Mouse (Mus musculus) monocyte, adult 5-6 weeks (primary cell): ENCODE data around the gene Rpl10a. TPM values are rescaled to one million over a fixed set of nuclear protein-coding genes. Genes with fewer than 3 reads are reported as not detected.
"Not testable (repeated sequence)": the region's sequence is repeated elsewhere in the genome, so short reads cannot be mapped to it uniquely, and the experiment has no call there.

ENCODE experiments used
- ATAC-seq: fragments of 153-309, 156-312 bp; replicated peaks from 2 replicates; pipeline ENCODE4 v1.8.0; 2017; ENCODE audit warnings: mild to moderate bottlenecking; ENCODE audit not compliant: low TSS enrichment, insufficient number of reproducible peaks, severe bottlenecking, poor library complexity, low FRiP score
- total RNA-seq: library from RNA; stranded (forward); fragments of 200-1000, 200-491, 200-594 nt; gene quantifications from 3 replicates; pipeline ENCODE4 v1.2.3, GENCODE M21; 2017

The Rpl10a gene
- total RNA-seq, 1 experiment from 2014 or later, result 363 TPM

DNA sequence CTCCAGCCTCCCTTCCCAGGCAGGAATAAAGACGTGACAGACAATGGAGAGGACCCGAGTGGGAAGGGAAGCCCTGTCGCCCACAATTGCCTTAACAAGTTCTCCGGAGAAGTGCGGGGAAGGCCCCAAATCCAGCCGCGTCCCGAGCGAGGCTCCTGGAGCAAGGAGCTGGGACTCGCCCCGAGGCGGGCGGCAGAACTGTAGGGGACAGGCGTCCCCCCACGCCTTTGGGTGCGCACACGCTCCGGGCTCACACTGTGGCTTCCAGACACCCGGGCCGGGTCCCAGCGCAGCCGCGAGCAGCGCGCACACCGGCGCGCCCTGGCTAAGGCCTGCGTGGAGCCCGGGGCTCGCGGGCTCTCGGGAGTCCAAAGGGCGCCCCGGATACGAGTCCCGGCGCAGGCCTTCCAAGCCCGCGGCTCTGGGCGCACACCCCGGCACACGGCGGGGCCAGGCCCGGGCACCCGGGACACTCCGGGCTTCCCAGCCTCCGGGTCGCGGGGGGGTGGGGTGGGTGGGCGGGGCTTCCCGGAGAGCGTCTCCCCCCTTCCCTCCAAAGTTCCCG is 21.7 kb downstream of the Rpl10a start:
- ATAC-seq, result no peak

- ATAC-seq, result no peak
Measured at GRCm38 (mm10) chr17:28350466-28351352, 22.4 kb downstream of the Rpl10a start, which contains the start of gene Tead3. Tead3 (minus strand) TSS chr17:28350817.

DNA sequence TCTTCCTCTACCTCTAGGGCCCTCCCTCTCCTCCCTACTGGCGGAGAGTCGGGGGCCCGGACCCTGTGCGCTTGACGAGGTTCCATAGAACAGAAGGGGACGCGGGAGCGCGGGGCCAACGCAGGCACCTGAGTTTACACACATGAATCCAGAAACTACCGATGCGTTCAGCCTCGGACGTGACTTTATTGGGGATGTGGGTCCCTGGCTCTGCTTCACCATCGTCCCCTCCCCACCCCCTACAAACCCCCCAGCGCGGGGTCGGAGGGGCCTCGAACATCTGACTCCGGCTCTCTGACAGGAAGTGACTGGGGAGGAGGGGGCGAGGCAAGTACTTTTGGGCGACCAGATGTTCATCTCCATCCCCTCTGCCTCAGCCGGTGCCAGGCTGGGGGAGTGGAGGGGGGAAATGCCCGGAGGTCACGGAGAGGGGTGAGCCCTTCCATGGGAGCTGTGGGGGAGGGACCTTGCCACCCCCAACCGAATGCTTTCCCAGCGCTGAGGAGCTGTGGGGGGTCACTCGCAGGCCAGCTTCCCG is 23.2 kb downstream of the Rpl10a start:
- ATAC-seq, result no peak

DNA sequence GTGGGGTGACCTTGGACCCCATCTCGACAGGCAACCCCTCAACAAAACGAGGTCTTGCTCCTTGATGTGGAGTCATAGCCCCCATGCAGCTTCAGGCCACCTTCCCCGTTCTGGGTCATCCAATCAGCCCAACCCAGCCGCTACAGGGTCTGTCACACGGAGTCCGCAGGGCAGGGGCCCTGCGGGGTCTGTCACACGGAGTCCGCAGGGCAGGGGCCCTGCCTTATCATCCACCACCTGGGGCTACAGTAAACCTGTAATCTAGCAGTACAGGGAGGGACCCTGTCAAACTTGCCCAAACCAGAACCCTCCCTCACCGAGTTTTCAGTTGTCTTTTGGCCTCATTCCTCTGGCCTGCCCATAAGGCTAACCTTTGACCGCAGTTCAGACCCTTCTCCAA is 23.7 kb downstream of the Rpl10a start:
- ATAC-seq, result no peak

- no peak for ATAC-seq
Measured at GRCm38 (mm10) chr17:28355871-28356270, 27.6 kb downstream of the Rpl10a start.

GRCm38 (mm10) chr17:28358576-28359261 is 30.4 kb downstream of the Rpl10a start:
- not testable (repeated sequence) for ATAC-seq

GRCm38 (mm10) chr17:28360531-28361277 is 32.4 kb downstream of the Rpl10a start:
- no peak for ATAC-seq

GRCm38 (mm10) chr17:28361921-28362652 is 33.8 kb downstream of the Rpl10a start:
- no peak for ATAC-seq

DNA sequence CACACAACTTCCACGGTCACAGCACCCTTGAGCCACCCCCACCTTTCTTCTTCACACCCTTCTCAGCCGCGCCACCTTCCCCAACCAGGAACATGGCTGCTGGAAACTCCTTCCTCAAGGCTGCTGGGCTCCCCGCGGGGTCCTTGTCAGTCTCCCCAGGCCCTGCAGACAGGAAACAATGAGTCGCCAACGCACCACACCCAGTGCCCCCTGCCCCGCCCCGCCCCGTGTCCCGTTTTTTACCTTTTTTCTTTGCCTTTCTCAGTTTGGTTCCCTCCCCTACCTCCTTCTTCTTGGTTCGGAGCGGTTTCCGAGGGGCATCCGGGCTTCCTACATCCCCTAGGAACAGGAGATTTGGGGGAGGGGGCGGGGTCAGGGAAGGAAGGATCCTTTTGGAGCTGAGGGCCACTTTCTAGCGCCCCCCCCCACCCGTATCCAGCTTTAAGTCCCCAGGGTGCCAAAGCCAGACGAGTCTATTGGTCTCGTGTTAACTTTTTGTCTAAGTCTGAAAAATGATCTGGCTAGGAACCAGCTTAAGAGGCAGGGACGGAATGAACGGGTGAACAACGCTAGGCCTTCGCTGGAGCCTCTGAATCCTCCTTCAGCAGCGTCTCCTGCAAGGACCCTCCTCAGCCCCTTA is 34.5 kb downstream of the Rpl10a start:
- ATAC-seq, result no peak

DNA sequence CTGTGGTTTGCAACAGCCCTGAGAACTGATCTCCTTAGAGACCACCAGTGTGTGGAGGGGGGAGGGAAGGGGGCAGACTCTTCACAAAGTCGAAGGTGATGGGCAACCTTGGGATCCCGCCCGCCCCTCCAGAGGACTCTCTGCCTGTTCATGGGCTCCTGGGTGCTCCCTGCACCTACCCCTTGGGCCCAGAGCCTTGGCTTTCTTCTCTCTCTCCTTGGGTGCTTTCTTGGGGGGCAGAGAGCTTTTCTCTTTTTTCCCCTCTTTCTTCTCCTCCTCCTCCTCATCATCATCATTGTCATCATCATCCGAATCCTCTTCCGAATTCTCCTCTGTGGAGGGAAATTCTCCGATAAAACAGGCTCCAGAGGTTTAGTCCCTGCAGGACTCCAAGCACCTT is 35.2 kb downstream of the Rpl10a start:
- ATAC-seq, result no peak

- no peak for ATAC-seq
Measured at GRCm38 (mm10) chr17:28365122-28365521, 36.9 kb downstream of the Rpl10a start, which contains the start of gene Tulp1. Tulp1 (minus strand) TSS chr17:28365222.

- ATAC-seq, result peak; percentile 75
Measured at GRCm38 (mm10) chr17:28368449-28368848, 40.2 kb downstream of the Rpl10a start.

- ATAC-seq, result no peak
Measured at GRCm38 (mm10) chr17:28369056-28369455, 40.8 kb downstream of the Rpl10a start.

- no peak for ATAC-seq
Measured at GRCm38 (mm10) chr17:28371286-28371685, 43.0 kb downstream of the Rpl10a start.

GRCm38 (mm10) chr17:28371941-28372340 is 43.7 kb downstream of the Rpl10a start:
- ATAC-seq, result no peak

- ATAC-seq, result peak; percentile 72; the same call in 1 of the 2 replicates
Measured at GRCm38 (mm10) chr17:28373821-28374220, 45.5 kb downstream of the Rpl10a start.

GRCm38 (mm10) chr17:28374494-28374893 is 46.2 kb downstream of the Rpl10a start:
- ATAC-seq, result no peak
